Mouse (Mus musculus) kidney, postnatal 14 days (tissue): ENCODE data around the gene Cacna1s.

Experiments
- DNase-seq: peaks from one replicate; pipeline ENCODE4 v3.0.0; 2022; ENCODE audit warnings: mixed read lengths

Cacna1s gene

DNA sequence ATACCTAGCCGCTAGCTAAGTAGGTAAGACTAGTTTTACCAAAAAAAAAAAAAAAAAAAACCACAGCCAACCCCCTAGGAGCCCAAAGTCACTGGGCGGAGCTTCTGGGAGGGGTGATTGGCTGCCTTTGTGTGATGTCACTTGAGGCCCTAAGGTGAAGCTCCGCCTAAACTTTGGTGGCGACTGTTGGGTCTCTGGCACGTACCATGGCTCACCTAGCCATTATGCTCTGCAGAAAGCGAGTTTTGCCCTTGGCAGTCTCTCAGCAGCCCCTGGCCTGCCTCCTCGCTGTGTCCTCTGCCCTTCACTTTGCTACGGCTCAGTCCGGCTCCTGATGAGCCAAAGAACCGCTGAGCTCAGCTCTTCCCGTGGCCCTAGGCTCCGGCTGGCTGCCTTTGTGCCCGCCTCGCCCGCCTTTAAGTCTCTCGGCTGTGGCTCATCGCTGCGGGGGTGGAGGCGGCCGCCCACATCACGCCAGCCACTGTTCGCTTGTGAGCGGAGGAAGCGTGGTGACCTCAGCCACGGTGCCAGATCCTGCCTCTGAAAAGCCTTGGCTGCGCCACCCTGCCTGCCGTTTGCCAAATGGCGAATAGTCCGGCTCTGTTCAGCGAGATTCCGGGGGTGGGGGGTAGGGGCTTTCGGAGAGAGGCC is 87.6 kb downstream of the Cacna1s start:
- peak; percentile 85 for DNase-seq

DNA sequence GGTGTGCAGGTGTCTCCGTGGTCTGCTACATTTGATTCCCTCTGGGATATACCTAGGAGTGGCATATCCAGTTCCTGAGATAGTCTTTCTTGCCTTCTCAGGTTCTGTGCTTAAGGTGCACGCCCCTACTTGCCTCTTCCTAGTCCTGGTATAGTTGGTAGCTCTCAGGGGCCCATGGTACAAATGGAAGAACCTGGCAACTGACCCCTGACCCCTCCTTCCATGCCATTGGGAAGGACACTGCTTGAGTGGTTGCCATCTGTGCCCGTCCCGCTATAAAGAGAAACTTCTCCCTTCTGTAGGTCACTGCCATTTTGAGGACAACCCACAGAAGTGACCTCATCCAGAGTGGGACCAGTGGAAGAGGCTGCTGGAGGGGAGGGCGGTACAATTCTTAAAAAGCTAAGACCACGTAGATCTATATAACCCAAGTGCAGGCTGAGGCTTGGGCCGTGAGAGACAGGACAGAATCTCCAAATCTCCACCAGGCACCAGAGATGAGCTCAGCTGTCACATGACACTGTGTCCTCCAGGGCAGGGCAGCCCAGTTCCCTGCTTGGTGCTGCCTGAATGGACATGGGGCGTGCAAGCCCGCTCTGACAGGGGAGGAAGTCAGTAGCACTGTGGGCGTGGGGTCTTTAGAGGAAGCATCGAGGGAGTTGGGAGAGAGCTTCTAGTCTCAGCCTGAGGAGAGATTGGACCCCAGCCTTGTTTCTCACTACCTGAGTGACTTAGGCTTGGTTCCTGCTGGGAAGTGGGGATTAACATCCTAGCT is 88.8 kb downstream of the Cacna1s start:
- DNase-seq: no peak

DNA sequence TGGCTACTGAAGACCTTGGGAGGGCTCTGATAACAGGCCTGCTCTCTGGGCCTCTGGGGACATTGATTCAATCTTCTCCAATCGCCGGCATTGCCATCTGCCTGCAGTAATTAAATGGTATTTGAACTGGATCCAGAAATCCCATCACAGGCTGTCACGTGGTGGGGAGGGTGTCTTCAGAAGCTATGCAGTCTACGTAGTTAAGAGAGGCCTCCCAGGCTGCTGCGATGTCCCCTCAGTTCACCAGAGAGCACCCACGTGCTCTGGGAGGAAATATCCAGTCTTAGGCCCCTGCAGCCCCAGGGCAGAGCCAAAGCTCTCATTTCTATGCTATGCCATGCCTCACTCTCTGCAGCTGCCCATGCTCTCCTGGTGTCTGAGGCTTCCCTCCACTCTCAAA is 89.8 kb downstream of the Cacna1s start:
- DNase-seq: peak; percentile 18

DNA sequence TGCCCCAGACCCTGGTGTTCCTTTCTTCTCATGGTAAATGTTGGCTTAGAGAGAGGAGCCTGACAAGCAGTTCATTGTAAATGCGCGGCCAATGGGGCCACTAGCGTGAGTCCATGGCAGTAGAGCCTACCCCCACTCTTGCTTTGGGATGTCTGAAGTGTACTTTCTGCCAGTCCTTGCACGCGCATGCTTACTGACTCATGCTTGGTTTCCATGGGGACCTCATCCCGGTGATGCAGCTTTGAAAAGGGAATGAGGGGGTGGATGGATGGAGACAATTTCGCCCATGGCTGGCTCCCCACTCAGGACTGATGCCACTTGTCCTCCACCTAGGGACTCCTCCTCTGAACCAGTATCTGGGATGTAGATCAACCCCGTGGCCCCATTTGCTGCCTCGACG is 91.0 kb downstream of the Cacna1s start:
- no peak for DNase-seq

DNA sequence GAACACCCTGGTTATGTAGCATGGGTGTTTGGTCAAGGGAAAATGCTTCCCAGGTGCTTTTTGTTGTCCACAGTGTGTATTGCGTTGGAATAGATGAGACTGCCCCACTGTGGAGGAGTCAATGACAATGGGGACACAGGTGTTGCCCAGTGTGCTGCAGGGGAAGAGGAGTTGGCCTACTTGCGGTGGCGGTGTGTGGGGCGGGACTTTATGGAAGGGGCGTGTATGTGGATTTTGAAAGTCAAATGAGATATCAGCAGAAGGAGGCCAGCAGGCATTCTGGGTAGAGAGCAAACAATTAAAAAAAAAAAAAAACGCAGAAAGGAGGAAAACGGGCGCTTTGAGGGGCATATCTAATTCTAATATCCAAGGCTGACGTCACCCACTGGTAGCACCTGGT is 97.2 kb downstream of the Cacna1s start:
- DNase-seq: no peak

DNA sequence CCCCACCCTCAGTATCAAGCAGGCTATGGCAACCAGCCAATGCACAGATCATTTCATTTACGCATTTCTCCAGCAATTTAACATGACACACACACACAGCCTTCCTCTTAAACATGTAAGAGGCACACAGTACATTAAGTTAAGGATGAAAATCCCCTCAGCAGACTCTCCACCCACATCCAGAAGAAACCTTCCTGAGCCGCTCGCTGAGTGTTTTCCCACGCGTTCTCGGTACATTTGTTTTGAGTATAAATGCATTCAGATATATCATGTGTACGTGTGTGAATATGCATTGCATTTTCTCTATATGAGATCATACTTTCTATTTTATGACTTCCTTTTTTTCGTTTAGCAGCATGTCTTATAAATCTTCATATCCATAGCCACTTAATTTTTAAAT is 98.8 kb downstream of the Cacna1s start:
- DNase-seq: no peak

DNA sequence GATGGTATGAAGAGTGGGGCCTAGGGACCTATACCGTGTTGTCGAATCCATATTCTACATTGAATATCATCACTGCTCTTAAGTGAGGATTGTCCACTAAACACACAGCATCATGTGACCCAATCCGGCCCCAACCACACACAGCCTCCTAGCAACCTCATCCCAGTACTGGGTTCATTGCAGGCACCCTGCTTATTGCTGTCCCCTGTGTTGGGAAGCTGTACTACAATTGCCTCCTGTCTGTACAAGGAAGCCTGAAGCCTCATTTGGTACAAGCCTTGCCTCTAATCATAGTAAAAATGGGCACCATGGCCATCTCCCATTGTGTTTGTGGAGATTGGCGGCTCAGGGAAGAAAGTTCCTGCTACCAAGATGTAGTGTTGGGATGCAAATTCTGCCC is 103.8 kb downstream of the Cacna1s start:
- no peak for DNase-seq

DNA sequence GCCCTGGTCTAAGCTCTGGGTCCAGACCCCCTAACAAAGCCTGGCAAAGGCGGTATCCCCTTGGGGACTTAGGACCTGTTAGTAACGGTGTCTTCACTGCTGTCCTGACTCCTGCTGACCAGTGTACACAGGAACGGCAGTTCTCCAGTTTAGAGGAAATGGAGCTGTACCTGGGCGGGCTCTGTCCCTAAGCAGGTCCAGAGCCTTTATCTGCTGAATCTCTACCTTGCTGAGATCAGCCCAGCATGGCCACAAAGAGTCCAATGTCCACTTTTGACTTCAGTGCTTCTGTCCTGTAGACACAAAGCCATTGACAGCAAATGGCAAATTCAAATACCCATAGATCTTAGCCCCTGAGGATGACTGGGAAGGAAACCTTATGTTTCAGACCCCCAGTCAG is 104.4 kb downstream of the Cacna1s start:
- DNase-seq: no peak

DNA sequence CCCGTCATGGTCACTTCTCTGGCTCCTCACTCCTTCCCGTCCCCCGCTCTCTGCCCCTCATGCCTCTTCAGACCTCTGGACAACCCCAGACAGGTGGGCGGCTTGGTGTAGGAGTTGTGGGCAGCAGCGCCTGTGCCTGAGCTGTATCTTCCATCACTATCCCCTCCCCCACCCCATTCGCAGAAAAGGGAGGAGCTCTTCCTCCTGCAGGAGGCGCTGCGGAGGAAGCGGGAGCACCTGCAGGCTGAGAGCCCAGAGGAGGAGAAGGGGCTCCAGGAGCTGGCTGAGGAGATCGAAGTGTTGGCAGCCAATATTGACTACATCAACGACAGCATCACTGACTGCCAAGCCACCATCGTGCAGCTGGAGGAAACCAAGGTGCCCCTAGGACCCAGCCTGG is 107.3 kb downstream of the Cacna1s start:
- DNase-seq: no peak

DNA sequence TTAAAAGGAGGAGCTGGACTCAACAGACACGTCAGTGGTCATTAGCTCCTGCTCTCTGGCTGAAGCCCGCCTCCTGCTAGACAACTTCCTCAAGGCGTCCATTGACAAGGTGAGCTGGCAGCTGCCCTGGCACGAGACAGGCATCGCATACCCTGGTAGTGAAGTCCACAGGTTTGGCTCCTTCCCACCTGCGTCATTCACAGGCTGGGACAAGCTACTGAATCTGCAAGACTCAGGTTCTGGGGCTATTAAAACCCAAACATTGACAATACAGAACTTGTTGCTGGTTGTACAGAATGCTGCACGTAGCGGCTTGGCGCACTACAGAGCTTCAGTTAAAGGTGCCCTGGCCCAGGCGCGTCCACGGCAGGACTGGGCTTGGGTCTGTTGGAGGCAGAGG is 107.7 kb downstream of the Cacna1s start:
- no peak for DNase-seq

DNA sequence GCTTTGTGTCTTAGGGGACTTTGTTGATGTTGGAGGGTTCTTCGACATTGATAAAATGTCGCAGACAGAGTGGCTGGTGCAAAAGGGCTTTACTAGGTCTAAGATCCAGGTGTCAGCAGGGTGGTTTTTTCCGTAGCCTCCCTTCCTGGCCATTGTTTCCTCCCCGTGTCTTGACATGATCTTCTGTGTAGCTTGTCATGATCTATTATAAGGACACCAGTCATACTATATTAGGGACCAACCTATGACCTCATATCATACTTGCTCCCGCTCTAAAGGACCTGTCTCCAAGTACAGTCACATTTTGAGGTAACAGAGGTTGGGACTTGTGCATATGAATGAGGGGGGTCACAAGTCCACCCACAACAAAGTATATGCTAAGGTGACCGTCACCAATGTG is 108.4 kb downstream of the Cacna1s start:
- DNase-seq: no peak

DNA sequence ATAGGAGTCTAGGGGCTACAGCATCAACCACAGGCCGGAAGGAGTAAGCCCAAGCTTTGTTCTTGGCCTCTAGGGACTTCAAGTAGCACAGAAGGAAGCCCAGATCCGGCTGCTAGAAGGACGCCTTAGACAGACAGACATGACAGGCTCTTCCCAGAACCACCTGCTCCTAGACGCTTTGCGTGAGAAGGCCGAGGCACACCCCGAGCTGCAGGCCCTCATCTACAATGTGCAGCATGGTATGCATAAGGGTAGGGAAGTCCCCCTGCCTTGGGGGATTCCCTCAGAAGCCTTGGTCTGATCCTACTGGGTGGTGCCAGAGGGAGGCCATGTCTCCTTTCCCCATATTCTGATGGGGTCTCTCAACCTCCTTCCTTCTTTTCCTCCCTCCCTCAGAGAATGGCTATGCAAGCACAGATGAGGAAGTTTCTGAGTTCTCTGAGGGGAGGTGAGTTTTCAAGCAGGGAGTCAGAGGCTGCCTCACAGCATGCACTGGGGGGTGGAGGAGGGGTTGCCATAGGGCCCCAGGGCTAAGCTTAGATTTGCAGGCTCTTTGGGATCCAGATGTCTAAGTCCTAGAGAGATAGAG is 108.9 kb downstream of the Cacna1s start:
- DNase-seq: no peak

DNA sequence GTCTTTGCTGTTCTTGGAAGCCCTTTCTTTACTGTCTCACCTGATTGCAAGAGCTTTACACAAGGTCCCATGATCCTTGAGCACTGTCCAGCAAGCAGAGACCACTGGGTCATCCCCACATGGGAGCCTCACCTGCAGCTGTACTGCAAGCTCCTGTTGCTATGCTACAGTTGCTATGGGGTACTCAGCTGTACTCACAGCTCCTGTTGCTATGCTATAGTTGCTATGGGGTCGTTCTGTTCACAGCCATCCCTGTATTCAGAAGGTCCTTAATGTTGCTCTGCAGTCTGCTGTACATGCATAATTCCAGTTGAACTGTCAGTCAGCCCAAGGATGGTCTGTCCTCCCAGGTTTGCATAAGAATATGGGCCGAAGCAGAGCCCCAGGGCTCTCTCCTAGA is 112.9 kb downstream of the Cacna1s start:
- DNase-seq: no peak

DNA sequence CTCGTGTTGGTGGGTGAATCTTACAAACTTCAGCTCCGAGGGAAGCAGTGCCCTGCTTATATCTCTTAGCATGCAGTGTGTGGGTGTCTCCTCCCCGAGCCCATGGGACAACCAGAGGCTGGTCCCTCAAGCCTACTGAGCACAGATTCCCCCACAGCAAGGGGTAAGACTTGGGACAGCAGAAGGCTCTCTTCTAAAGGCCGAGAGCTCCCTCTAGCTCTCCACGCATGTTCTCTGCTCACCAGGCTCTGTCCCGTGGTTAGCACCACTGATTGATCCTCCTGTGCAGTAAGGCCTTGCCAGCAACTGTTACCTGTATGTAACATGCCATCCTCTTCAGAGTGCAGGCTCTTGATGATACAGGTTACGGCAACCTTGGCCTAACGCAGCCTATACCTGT is 115.1 kb downstream of the Cacna1s start:
- peak; percentile 46 for DNase-seq
